Mouse (Mus musculus): ENCODE data around the gene Pgs1.

- TF ChIP-seq TAL1 (IDR thresholded peaks at IDR 0.05; ENCODE audit: low read length) (no peak), GATA1 (IDR thresholded peaks at IDR 0.05; ENCODE audit: low read length) (no peak)
These were observed 5.7 kb downstream of the Pgs1 start for GRCm38 (mm10) chr11:117991502-117992470.

Measured in erythroblast, embryonic 14.5 days (primary cell).